Mouse (Mus musculus): ENCODE measurements around the gene Cers6. TPM values are rescaled to one million over a fixed set of nuclear protein-coding genes. Genes with fewer than 3 reads are reported as not detected.

Cers6 gene
- polyA plus RNA-seq, 1 experiment from 2014 or later: 21.5 TPM

- no peak overlapping the region for H3K27ac ChIP-seq (ENCODE audit: low read depth, low read length)
Measured at GRCm38 (mm10) chr2:68911587-68912483, 50.6 kb downstream of the Cers6 start.

GRCm38 (mm10) chr2:68915742-68916141 lies 54.5 kb downstream of the Cers6 start:
- 0 out of 2 replicates have a peak, but pooled peaks cover under 1% of the 10 kb centered on the region for H3K4me1 ChIP-seq (replicated peaks; ENCODE audit: control insufficient read depth, insufficient read depth, low read length)
- no peak overlapping the region for H3K9ac ChIP-seq (ENCODE audit: low read depth, low read length)
- ATAC-seq: no peak
- H3K27me3 ChIP-seq (replicated peaks; ENCODE audit: control insufficient read depth, insufficient read depth, low read length): no peaks in the 10 kb centered on the region
- TF ChIP-seq CTCF (IDR thresholded peaks at IDR 0.05; ENCODE audit: low read depth): no peak
- H3K27ac ChIP-seq (ENCODE audit: low read depth, low read length): no peak overlapping the region
- no peak overlapping the region for H3K4me2 ChIP-seq (replicated peaks; ENCODE audit: low read depth)
- no peaks in the 10 kb centered on the region for H3K36me3 ChIP-seq (ENCODE audit: control insufficient read depth, insufficient read depth)
- no peaks in the 10 kb centered on the region for H3K9me3 ChIP-seq (ENCODE audit: control insufficient read depth)
- H3K4me3 ChIP-seq (ENCODE audit: low read depth, low read length): no peak overlapping the region

More at GRCm38 (mm10) chr2:68911587-68912483, 50.6 kb downstream of the Cers6 start:
- TF ChIP-seq CTCF (IDR thresholded peaks at IDR 0.05; ENCODE audit: low read depth): no peak
- 80% methylated on average over 12 of the region's 12 CpGs for WGBS
- Histone ChIP-seq H3K4me2 (replicated peaks; ENCODE audit: low read depth) (no peak overlapping the region), H3K27me3 (replicated peaks; ENCODE audit: control insufficient read depth, insufficient read depth, low read length) (no peaks in the 10 kb centered on the region), H3K4me3 (ENCODE audit: low read depth, low read length) (no peak overlapping the region), H3K36me3 (ENCODE audit: control insufficient read depth, insufficient read depth) (no peaks in the 10 kb centered on the region), H3K9ac (ENCODE audit: low read depth, low read length) (no peak overlapping the region), H3K4me1 (replicated peaks; ENCODE audit: control insufficient read depth, insufficient read depth, low read length) (0 out of 2 replicates have a peak, but pooled peaks cover 6% of the 10 kb centered on the region), H3K9me3 (ENCODE audit: control insufficient read depth) (no peaks in the 10 kb centered on the region)
- ATAC-seq: peak; percentile 36; the same call in 1 of the 2 replicates

GRCm38 (mm10) chr2:68916299-68916698 lies 55.1 kb downstream of the Cers6 start:
- H3K4me2 ChIP-seq (replicated peaks; ENCODE audit: low read depth): no peak overlapping the region
- H3K4me3 ChIP-seq (ENCODE audit: low read depth, low read length): no peak overlapping the region
- no peak for TF ChIP-seq CTCF (IDR thresholded peaks at IDR 0.05; ENCODE audit: low read depth)
- H3K27ac ChIP-seq (ENCODE audit: low read depth, low read length): no peak overlapping the region
- no peaks in the 10 kb centered on the region for H3K27me3 ChIP-seq (replicated peaks; ENCODE audit: control insufficient read depth, insufficient read depth, low read length)
- H3K36me3 ChIP-seq (ENCODE audit: control insufficient read depth, insufficient read depth): no peaks in the 10 kb centered on the region
- no peaks in the 10 kb centered on the region for H3K9me3 ChIP-seq (ENCODE audit: control insufficient read depth)
- H3K9ac ChIP-seq (ENCODE audit: low read depth, low read length): no peak overlapping the region
- ATAC-seq: no peak
- 84% methylated on average over 3 of the region's 3 CpGs for WGBS
- H3K4me1 ChIP-seq (replicated peaks; ENCODE audit: control insufficient read depth, insufficient read depth, low read length): no peaks in the 10 kb centered on the region

GRCm38 (mm10) chr2:68917010-68917409 lies 55.8 kb downstream of the Cers6 start:
- no peaks in the 10 kb centered on the region for H3K9me3 ChIP-seq (ENCODE audit: control insufficient read depth)

GRCm38 (mm10) chr2:68917524-68917923 lies 56.3 kb downstream of the Cers6 start:
- Histone ChIP-seq H3K9me3 (ENCODE audit: control insufficient read depth) (no peaks in the 10 kb centered on the region), H3K4me1 (replicated peaks; ENCODE audit: control insufficient read depth, insufficient read depth, low read length) (no peaks in the 10 kb centered on the region), H3K9ac (ENCODE audit: low read depth, low read length) (no peak overlapping the region), H3K36me3 (ENCODE audit: control insufficient read depth, insufficient read depth) (no peaks in the 10 kb centered on the region), H3K27ac (ENCODE audit: low read depth, low read length) (no peak overlapping the region), H3K4me3 (ENCODE audit: low read depth, low read length) (no peak overlapping the region), H3K27me3 (replicated peaks; ENCODE audit: control insufficient read depth, insufficient read depth, low read length) (no peaks in the 10 kb centered on the region), H3K4me2 (replicated peaks; ENCODE audit: low read depth) (no peak overlapping the region)
- no peak for ATAC-seq
- WGBS: 70% methylated on average over 4 of the region's 4 CpGs
- no peak for TF ChIP-seq CTCF (IDR thresholded peaks at IDR 0.05; ENCODE audit: low read depth)

More at GRCm38 (mm10) chr2:68917010-68917409, 55.8 kb downstream of the Cers6 start:
- no peak overlapping the region for H3K27ac ChIP-seq (ENCODE audit: low read depth, low read length)
- no peak for TF ChIP-seq CTCF (IDR thresholded peaks at IDR 0.05; ENCODE audit: low read depth)
- no peak overlapping the region for H3K4me2 ChIP-seq (replicated peaks; ENCODE audit: low read depth)
- H3K36me3 ChIP-seq (ENCODE audit: control insufficient read depth, insufficient read depth): no peaks in the 10 kb centered on the region
- no peaks in the 10 kb centered on the region for H3K4me1 ChIP-seq (replicated peaks; ENCODE audit: control insufficient read depth, insufficient read depth, low read length)
- H3K4me3 ChIP-seq (ENCODE audit: low read depth, low read length): no peak overlapping the region
- ATAC-seq: no peak
- no peak overlapping the region for H3K9ac ChIP-seq (ENCODE audit: low read depth, low read length)
- no peaks in the 10 kb centered on the region for H3K27me3 ChIP-seq (replicated peaks; ENCODE audit: control insufficient read depth, insufficient read depth, low read length)

- ATAC-seq: peak; percentile 17; the same call in 1 of the 2 replicates
- H3K4me2 ChIP-seq (replicated peaks; ENCODE audit: low read depth): no peak overlapping the region
- H3K27ac ChIP-seq (ENCODE audit: low read depth, low read length): no peak overlapping the region; the same call in 1 of the 2 replicates
- H3K27me3 ChIP-seq (replicated peaks; ENCODE audit: control insufficient read depth, insufficient read depth, low read length): no peaks in the 10 kb centered on the region
- WGBS: 85% methylated on average over 9 of the region's 9 CpGs
- no peak overlapping the region for H3K9ac ChIP-seq (ENCODE audit: low read depth, low read length)
- H3K36me3 ChIP-seq (ENCODE audit: control insufficient read depth, insufficient read depth): no peaks in the 10 kb centered on the region
- H3K4me1 ChIP-seq (replicated peaks; ENCODE audit: control insufficient read depth, insufficient read depth, low read length): no peaks in the 10 kb centered on the region
- no peak overlapping the region for H3K4me3 ChIP-seq (ENCODE audit: low read depth, low read length)
- H3K9me3 ChIP-seq (ENCODE audit: control insufficient read depth): no peaks in the 10 kb centered on the region
- TF ChIP-seq CTCF (IDR thresholded peaks at IDR 0.05; ENCODE audit: low read depth): no peak
Measured at GRCm38 (mm10) chr2:68924344-68924743, 63.1 kb downstream of the Cers6 start.
